Mouse (Mus musculus) embryonic facial prominence, embryonic 13.5 days (tissue): ENCODE results near the gene Hltf. TPM values are rescaled to one million over a fixed set of nuclear protein-coding genes. Genes with fewer than 3 reads are reported as not detected.

Experiments used
- ATAC-seq: fragments of 200-750 bp; cut with Nextera tagmentation; 2 replicates; pipeline ENCODE4 v1.8.0; 2017; ENCODE audit warnings: low read depth; ENCODE audit not compliant: insufficient number of reproducible peaks, insufficient read depth, low FRiP score, low TSS enrichment
- H3K27ac ChIP-seq: fragments of 300-500 bp; sonication (generic); 2 replicates; pipeline ENCODE4 v1.5.1; 2015; ENCODE audit warnings: moderate library complexity, mild to moderate bottlenecking, inconsistent platforms
- H3K27me3 ChIP-seq: fragments of 300-500 bp; sonication (generic); 2 replicates; pipeline ENCODE4 v1.6.1; 2015; ENCODE audit warnings: mild to moderate bottlenecking, inconsistent platforms
- H3K36me3 ChIP-seq: fragments of 300-500 bp; sonication (generic); 2 replicates; pipeline ENCODE4 v1.6.1; 2015; ENCODE audit warnings: mild to moderate bottlenecking, inconsistent platforms
- H3K4me1 ChIP-seq: fragments of 300-500 bp; sonication (generic); 2 replicates; pipeline ENCODE4 v1.6.1; 2015; ENCODE audit warnings: inconsistent platforms
- H3K4me2 ChIP-seq: fragments of 300-500 bp; sonication (generic); 2 replicates; pipeline ENCODE4 v1.6.1; 2015; ENCODE audit warnings: moderate library complexity, mild to moderate bottlenecking, inconsistent platforms
- H3K4me3 ChIP-seq: fragments of 300-500 bp; sonication (generic); 2 replicates; pipeline ENCODE4 v1.5.1; 2015; ENCODE audit warnings: mild to moderate bottlenecking, inconsistent platforms
- H3K9ac ChIP-seq: fragments of 300-500 bp; sonication (generic); 2 replicates; pipeline ENCODE4 v1.6.1; 2015; ENCODE audit warnings: mild to moderate bottlenecking, inconsistent platforms
- H3K9me3 ChIP-seq: fragments of 300-500 bp; sonication (generic); 2 replicates; pipeline ENCODE4 v1.6.1; 2016; ENCODE audit warnings: inconsistent platforms
- WGBS: fragments of 180-500 bp; shearing (Covaris S2); methylation state at CpG from one replicate; pipeline ENCODE4 v1.1.7; 2015; ENCODE audit warnings: mixed read lengths; 5-methylcytosine and 5-hydroxymethylcytosine counted together
- polyA plus RNA-seq: library from polyadenylated mRNA; unstranded; fragments of >200 nt; fragmentation: Nextera tagmentation; extraction: Ambion mirVana; gene quantifications from 2 replicates; pipeline ENCODE4 v1.2.1, GENCODE M21; 2015

Hltf gene
- polyA plus RNA-seq, 1 experiment from 2014 or later: 17.2 TPM

DNA sequence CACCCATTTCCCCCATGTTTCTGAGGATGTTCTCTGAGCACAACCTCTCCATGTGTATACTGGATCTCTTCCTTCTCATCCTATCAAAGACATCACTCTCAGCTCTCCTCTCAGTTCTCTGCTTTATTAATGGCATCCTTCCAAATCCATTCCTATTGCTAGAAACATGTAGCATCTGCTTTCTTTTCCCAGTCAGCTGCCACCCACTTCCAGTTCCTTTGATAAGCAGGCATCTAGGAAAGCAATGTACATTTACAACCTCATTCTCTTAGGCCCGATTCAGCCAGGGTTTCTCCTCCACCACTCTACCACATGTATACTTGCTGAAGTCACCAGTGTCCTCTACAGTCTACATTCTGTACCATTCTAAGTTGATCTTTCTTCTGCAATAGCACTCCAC is 76.1 kb downstream of the Hltf start:
- no peak for ATAC-seq
- Histone ChIP-seq H3K27me3 (no peaks in the 10 kb centered on the region), H3K4me2 (no peak overlapping the region), H3K36me3 (peaks cover 9% of the 10 kb centered on the region; the same call in 1 of the 2 replicates), H3K9ac (no peak overlapping the region), H3K4me3 (no peak overlapping the region), H3K27ac (no peak overlapping the region), H3K9me3 (no peaks in the 10 kb centered on the region), H3K4me1 (no peaks in the 10 kb centered on the region)
- 98% methylated on average over 1 of the region's 1 CpGs for WGBS

DNA sequence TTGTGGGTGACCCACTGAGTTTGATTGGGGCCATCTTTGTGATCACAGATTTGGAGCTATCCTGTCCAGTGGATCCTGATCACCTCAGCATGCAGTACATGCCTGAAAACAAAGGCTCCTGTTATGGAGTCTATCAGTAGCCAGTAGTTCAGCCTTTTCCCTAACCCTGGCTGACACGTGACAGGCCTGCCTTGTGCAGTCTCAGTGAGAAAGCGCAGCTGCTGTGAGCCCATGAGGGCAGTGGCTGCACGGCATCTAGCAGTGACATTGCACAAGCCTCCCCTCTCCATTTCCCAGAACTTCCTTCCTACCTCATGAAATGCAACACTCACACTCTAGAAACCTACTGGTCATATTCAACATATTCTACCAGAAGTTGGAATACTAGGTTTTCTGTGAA is 76.9 kb downstream of the Hltf start:
- H3K27ac ChIP-seq: no peak overlapping the region
- H3K9ac ChIP-seq: no peak overlapping the region
- no peaks in the 10 kb centered on the region for H3K9me3 ChIP-seq
- H3K4me3 ChIP-seq: no peak overlapping the region
- H3K4me2 ChIP-seq: no peak overlapping the region
- no peaks in the 10 kb centered on the region for H3K4me1 ChIP-seq
- 77% methylated on average over 3 of the region's 3 CpGs for WGBS
- no peaks in the 10 kb centered on the region for H3K27me3 ChIP-seq
- peaks cover 9% of the 10 kb centered on the region; the same call in 1 of the 2 replicates for H3K36me3 ChIP-seq
- ATAC-seq: no peak

DNA sequence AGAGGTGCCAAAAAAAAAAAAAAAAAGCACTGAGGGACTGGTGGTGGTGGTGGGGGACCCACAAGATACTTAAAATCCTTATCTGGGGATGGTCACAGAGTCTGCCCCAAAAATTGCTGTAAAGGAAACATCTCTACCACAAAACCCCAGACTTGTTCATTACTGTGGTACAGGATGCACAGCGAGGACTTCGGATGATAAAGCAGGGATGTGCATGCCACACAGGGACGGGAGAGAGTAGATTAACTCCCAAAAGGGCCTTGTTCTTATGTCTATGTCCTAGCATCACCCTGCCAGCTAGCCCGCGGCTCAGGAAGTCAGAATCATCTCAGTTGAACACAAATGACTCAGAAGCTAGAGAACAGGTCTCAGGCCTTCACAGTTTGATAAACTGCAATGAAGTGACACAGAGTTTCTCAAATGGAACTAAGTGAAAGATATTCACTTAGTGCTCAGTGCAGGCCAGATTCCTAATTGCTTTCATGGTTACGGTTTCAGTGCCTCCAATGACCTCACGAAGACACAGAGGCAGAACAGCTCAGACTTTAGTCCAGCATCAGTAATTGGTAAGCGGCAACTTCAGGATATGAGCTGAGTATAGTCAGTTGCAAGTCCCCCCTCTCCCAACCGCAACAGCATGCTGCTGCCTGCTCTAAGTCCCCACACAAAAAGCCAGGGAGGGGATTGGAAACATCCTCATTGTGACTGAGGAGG is 79.4 kb downstream of the Hltf start:
- 90% methylated on average over 9 of the region's 9 CpGs for WGBS
- peaks cover 9% of the 10 kb centered on the region; the same call in 1 of the 2 replicates for H3K36me3 ChIP-seq
- H3K9ac ChIP-seq: no peak overlapping the region

DNA sequence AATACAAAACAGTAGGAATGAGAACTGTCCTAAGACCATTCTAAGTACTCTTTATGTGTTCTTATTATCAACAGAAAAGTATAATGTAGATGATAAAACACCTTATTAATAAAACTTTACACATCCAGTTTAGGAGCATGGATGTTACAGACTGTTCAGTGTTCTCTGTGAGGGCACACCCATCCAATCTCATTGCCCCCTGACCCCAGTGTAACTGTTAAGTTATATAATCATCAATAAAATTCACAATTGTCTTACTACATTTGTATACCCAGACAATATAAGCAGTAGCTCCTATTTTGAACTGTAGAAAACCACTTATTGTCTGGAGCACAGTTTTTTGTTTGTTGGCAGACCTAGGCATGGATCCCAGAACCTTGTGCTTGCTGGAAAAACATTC is 83.6 kb downstream of the Hltf start:
- H3K27ac ChIP-seq: no peak overlapping the region
- H3K4me3 ChIP-seq: no peak overlapping the region
- H3K36me3 ChIP-seq: peaks cover 7% of the 10 kb centered on the region; the same call in 1 of the 2 replicates
- H3K4me2 ChIP-seq: no peak overlapping the region
- ATAC-seq: no peak
- no peaks in the 10 kb centered on the region for H3K9me3 ChIP-seq
- no peaks in the 10 kb centered on the region for H3K27me3 ChIP-seq
- H3K4me1 ChIP-seq: peaks cover 6% of the 10 kb centered on the region; the same call in 1 of the 2 replicates
- H3K9ac ChIP-seq: no peak overlapping the region

More for the DNA sequence above, 79.4 kb downstream of the Hltf start:
- Histone ChIP-seq H3K27me3 (no peaks in the 10 kb centered on the region), H3K4me2 (no peak overlapping the region), H3K4me1 (peaks cover 3% of the 10 kb centered on the region; the same call in 1 of the 2 replicates), H3K27ac (no peak overlapping the region), H3K4me3 (no peak overlapping the region), H3K9me3 (no peaks in the 10 kb centered on the region)
- ATAC-seq: no peak

DNA sequence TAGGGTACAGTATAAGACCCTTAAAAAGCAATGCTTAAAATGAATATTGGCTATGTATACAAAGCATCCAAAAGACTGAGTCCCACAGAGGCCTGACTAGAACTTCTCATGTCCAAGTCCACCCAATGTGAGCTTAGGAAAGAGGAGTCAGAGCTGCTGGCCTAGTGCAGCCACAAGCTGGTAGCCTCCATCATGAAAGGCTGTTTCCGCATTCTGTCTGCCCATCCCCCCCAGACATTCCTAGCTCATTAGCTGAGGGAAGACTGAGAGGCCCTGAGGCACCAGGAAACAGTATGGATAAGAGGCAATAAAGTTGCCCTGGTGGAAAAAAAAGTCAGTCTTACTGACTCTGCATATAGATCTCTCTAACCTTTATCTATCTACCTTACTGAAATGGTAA is 84.1 kb downstream of the Hltf start:
- Histone ChIP-seq H3K9me3 (no peaks in the 10 kb centered on the region), H3K4me1 (peaks cover 9% of the 10 kb centered on the region), H3K4me2 (no peak overlapping the region), H3K27me3 (no peaks in the 10 kb centered on the region), H3K4me3 (no peak overlapping the region), H3K27ac (no peak overlapping the region), H3K9ac (no peak overlapping the region), H3K36me3 (peaks cover 5% of the 10 kb centered on the region; the same call in 1 of the 2 replicates)
- WGBS: 14% methylated on average over 1 of the region's 1 CpGs
- ATAC-seq: no peak

DNA sequence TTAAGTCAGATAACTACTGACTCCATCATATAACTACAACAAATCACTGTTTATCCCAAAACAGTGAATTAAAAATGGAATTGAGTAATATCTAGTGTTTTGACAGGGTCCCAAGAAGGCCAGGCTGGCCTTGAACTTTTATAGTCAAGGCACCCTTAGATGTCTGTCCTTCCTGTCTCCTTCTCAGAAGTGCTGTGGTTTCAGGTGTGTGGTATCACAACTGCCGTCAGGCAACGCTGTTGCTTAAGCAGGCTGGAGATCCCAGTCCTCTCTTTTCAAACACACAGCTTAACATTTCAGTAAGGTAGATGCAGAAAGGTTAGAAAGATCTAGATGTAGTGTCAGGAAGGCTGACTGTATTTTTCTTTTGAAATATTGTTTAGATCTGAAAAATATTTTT is 84.5 kb downstream of the Hltf start:
- Histone ChIP-seq H3K9ac (no peak overlapping the region), H3K9me3 (no peaks in the 10 kb centered on the region), H3K4me2 (no peak overlapping the region), H3K4me1 (peaks cover 13% of the 10 kb centered on the region), H3K4me3 (no peak overlapping the region), H3K27ac (no peak overlapping the region), H3K36me3 (peaks cover 5% of the 10 kb centered on the region; the same call in 1 of the 2 replicates), H3K27me3 (no peaks in the 10 kb centered on the region)
- ATAC-seq: no peak
- 73% methylated on average over 2 of the region's 2 CpGs for WGBS

DNA sequence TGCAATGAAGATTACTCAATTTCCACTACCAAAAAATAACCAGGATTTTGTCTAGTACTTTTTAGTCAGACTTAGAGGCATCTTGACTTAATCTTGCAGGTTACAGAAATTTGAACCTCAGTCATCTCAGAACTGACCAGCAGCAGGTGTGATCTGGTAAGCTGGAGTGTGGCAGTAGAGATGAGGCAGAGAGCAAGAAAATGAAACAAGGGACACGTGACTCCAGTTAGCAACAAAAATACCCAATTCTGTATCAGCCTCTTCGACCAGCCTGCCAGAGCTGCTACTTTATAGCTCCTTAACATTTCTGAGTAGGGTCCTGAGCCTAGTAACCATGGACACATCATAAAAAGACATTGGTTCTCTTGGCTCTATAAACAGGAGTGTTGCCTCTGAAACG is 85.0 kb downstream of the Hltf start:
- ATAC-seq: no peak
- Histone ChIP-seq H3K4me1 (peaks cover 18% of the 10 kb centered on the region), H3K27ac (no peak overlapping the region), H3K4me2 (no peak overlapping the region), H3K36me3 (0 out of 2 replicates have a peak, but pooled peaks cover under 1% of the 10 kb centered on the region), H3K4me3 (no peak overlapping the region), H3K9me3 (no peaks in the 10 kb centered on the region), H3K27me3 (no peaks in the 10 kb centered on the region), H3K9ac (no peak overlapping the region)
- 65% methylated on average over 3 of the region's 3 CpGs for WGBS

DNA sequence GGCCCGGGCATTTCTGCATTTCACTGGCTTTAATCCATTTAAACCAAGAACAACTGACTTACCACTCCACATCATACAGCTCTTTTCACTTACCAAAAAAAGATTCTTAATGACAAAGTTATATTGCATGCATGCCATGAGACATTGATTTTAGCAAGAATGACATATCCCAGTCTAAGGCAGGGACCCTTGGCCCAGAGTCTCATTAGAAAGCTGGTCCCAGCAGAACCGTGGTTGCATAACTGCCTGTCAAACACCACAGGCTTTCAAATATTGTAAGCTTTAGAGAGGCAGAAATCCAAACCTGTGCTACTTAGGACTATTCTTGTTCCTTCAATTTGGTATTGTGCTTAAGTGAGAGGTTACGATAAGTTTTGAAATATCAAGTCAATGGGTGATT is 86.1 kb downstream of the Hltf start:
- ATAC-seq: no peak
- no peaks in the 10 kb centered on the region for H3K9me3 ChIP-seq
- H3K27me3 ChIP-seq: no peaks in the 10 kb centered on the region
- H3K27ac ChIP-seq: no peak overlapping the region
- H3K4me1 ChIP-seq: peaks cover 22% of the 10 kb centered on the region
- WGBS: 67% methylated on average over 3 of the region's 3 CpGs
- H3K4me2 ChIP-seq: no peak overlapping the region
- no peak overlapping the region for H3K4me3 ChIP-seq
- peaks cover 3% of the 10 kb centered on the region; the same call in 1 of the 2 replicates for H3K36me3 ChIP-seq
- no peak overlapping the region for H3K9ac ChIP-seq

DNA sequence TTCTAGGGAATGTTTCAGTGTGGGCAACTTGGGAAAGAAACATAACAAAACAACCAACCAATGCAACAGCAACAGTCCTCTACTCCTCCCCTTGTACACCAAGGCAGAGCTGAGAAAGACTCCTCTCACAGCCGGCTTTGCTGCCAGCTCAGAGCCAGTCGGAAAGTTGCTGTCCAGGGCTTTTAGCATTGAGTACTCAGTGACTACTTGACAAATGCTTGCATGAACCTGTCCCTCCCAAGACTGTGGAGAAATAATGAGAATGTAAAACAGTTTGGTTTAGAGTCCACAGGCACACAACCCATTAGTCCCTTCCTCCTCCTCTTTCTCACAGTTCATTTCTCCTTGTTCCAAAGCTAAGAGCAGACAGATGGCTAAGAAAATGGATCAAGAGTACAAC is 86.8 kb downstream of the Hltf start:
- no peak overlapping the region for H3K4me2 ChIP-seq
- WGBS: 34% methylated on average over 2 of the region's 2 CpGs
- no peak overlapping the region for H3K9ac ChIP-seq
- no peak for ATAC-seq
- peaks cover 9% of the 10 kb centered on the region for H3K36me3 ChIP-seq
- H3K27me3 ChIP-seq: no peaks in the 10 kb centered on the region
- H3K4me1 ChIP-seq: peaks cover 22% of the 10 kb centered on the region
- no peak overlapping the region for H3K4me3 ChIP-seq
- no peaks in the 10 kb centered on the region for H3K9me3 ChIP-seq
- no peak overlapping the region for H3K27ac ChIP-seq

DNA sequence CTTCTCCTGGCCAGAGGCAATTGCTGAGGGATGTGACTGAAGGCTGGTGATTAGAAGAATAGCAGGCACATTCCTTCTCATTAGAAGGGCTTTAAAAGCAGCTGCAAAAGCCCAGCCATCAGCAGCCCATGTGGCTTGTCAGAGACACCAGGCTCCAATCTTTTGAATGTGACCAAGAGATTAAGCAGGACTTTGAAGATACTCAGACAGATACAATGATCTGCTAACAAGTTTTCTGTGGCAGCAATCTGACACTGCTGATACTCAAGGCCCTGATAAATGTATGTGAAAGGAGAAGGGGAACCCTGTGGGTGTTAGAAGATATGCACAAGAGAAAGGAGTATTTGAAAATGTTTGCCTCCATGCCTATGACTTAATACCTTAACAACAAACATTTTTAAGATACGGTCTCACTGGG is 88.1 kb downstream of the Hltf start:
- no peak overlapping the region for H3K4me2 ChIP-seq
- 38% methylated on average over 1 of the region's 1 CpGs for WGBS
- peaks cover 22% of the 10 kb centered on the region for H3K4me1 ChIP-seq
- ATAC-seq: no peak
- H3K36me3 ChIP-seq: peaks cover 17% of the 10 kb centered on the region
- H3K27me3 ChIP-seq: no peaks in the 10 kb centered on the region
- no peak overlapping the region for H3K4me3 ChIP-seq
- no peaks in the 10 kb centered on the region for H3K9me3 ChIP-seq
- no peak overlapping the region for H3K27ac ChIP-seq
- no peak overlapping the region for H3K9ac ChIP-seq

DNA sequence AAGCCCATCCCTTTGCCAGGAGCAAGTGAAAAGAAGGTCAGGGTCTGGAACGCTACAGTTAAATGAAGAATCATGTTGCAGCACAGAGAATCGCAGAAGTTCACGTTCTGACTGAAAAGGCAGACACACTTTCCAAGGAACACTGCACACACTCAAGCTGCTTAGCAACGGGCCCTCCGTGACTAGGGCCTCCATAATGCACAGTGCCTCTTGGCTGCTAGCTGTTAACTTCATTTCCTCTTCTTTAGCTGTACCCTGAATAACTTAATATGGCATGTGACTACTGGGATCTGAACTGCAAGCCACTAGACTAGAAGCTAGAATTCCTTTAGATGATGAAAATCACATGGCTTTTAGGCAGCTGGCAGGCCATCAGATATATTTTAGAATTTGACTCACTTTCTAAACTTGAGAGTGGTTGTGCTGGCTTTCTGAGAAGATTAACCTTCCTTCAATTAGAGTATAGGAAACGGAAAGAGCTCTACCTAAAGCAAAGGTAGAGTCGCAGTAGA is 89.3 kb downstream of the Hltf start:
- Histone ChIP-seq H3K4me2 (peak overlapping the region; percentile 18; the same call in 1 of the 2 replicates), H3K36me3 (peaks cover 17% of the 10 kb centered on the region), H3K9ac (no peak overlapping the region), H3K4me1 (peaks cover 18% of the 10 kb centered on the region), H3K27me3 (no peaks in the 10 kb centered on the region), H3K27ac (0 out of 2 replicates have a peak overlapping the region, but pooled peaks have one; percentile 11), H3K9me3 (no peaks in the 10 kb centered on the region), H3K4me3 (no peak overlapping the region)
- ATAC-seq: no peak
- WGBS: 21% methylated on average over 7 of the region's 7 CpGs

DNA sequence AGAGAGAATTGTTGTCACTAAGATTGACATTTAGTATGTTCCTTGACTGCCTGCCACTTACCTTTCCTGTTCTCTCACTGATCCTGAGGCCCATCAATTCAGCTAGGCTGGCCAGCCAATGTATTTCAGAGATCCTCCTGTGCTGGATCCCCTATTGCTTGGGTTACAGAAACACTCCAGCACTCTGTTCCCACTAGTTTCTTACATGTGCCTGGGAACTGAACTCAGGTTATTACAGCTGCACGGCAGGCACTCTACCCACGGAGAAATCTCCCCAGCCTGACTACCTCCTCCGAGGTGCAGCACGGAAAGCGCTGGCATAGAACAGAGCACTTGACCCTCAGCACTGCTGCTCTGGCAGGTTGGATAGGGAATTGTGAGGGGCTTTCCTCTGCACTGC is 90.0 kb downstream of the Hltf start:
- Histone ChIP-seq H3K9ac (no peak overlapping the region), H3K27me3 (no peaks in the 10 kb centered on the region), H3K4me1 (peaks cover 18% of the 10 kb centered on the region), H3K36me3 (peaks cover 17% of the 10 kb centered on the region), H3K27ac (no peak overlapping the region; the same call in 1 of the 2 replicates), H3K4me2 (no peak overlapping the region), H3K9me3 (no peaks in the 10 kb centered on the region), H3K4me3 (no peak overlapping the region)
- ATAC-seq: no peak
- 69% methylated on average over 5 of the region's 5 CpGs for WGBS
